Mouse (Mus musculus): ENCODE data around the gene Gm5152. TPM values are rescaled to one million over a fixed set of nuclear protein-coding genes. Genes with fewer than 3 reads are reported as not detected.
"Not testable (repeated sequence)": the region's sequence is repeated elsewhere in the genome, so short reads cannot be mapped to it uniquely, and the experiment has no call there.

Gene Gm5152
- total and polyA plus RNA-seq, 3 experiments, result 0.68 TPM; not detected in 2

DNA sequence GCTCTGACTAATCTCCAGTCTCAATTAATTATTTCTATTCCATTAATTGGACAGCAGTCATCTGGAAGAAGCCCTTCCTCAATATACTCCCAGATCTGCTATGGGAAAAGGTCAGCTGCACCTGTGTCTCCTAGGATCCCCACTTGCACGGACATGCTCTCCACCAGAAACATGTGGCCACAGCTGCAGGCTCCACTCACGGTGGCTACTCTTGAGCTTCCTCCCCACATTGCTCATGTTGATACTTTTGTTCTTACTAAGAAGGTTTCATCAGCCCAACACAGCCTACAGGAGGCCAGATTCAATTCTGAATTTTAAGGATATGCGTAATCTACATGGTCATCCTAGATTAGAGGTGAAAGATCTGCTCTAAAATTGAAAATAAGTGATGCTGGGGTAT lies 5.9 kb downstream of the Gm5152 start:
- H3K27me3 ChIP-seq (replicated peaks); H3K27ac ChIP-seq (ENCODE audit: insufficient read depth, low read depth); H3K36me3 ChIP-seq (replicated peaks in 1 of 2; ENCODE audit: control insufficient read depth in 1 of 2, insufficient read depth in 1 of 2, low read length in 1 of 2); dilution Hi-C loops (cut with MboI; ENCODE audit: extremely low pct_ligation_motif_present, extremely low pct_unique_long_range_greater_than_20kb, low sequenced_read_pairs); H3K9ac ChIP-seq (ENCODE audit: insufficient read depth, low read depth); H3K9me3 ChIP-seq (replicated peaks; ENCODE audit: low read length); DNase-seq (ENCODE audit: extremely low read depth); in situ Hi-C loops (cut with MboI; ENCODE audit: low pct_ligation_motif_present, low pct_unique_long_range_greater_than_20kb, low sequenced_read_pairs); H3K4me1 ChIP-seq (ENCODE audit: control insufficient read depth in 1 of 2, insufficient read depth in 2 of 2); H3K79me2 ChIP-seq (replicated peaks; ENCODE audit: control insufficient read depth, extremely low read depth, insufficient read depth, poor library complexity, severe bottlenecking); H3K4me3 ChIP-seq (replicated peaks in 1 of 3; ENCODE audit: low read depth in 2 of 3, low read length in 2 of 3, poor library complexity in 1 of 3): not testable (repeated sequence)
- H3K4me2 ChIP-seq (ENCODE audit: insufficient read depth, low read depth, poor library complexity, severe bottlenecking), result 0 out of 2 replicates have a peak overlapping the region, but pooled peaks have one; percentile 2
- TF ChIP-seq BHLHE40 (IDR thresholded peaks at IDR 0.05; ENCODE audit: low read depth, low read length), result peak; percentile 45; the same call in 1 of the 2 replicates
- peak; percentile 79 for TF ChIP-seq EP300 (IDR thresholded peaks at IDR 0.05; ENCODE audit: low read length)
- TF ChIP-seq TCF12 (IDR thresholded peaks at IDR 0.05; ENCODE audit: low read depth, low read length), result peak; percentile 89
- peak; percentile 63 for TF ChIP-seq JUN (IDR thresholded peaks at IDR 0.05; ENCODE audit: insufficient read depth, low read depth, low read length)
- TF ChIP-seq CHD2 (IDR thresholded peaks at IDR 0.05; ENCODE audit: low read length), result 0 out of 2 replicates have a peak, but pooled peaks have one; percentile 17
- TF ChIP-seq IRF4 (IDR thresholded peaks at IDR 0.05; ENCODE audit: low read depth, low read length), result peak; percentile 84

DNA sequence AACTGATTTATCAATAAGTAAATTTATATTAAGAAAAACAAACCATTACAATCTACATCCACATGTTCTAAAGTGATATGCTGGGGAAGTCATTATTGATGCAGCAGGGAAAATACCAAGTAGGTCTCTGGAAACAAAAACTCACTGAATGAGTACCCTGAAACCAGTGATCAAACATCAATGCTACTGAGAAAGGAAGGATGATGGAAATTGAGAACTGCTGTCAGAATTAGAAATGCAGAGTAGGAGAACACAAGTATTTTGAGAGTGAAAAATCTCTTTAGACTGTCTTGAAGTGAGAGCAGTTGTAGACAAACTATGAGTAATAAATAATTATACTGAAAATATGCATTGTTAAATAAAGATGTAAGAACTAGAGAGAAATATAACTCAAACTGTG lies 26.0 kb downstream of the Gm5152 start:
- H3K4me1 ChIP-seq (ENCODE audit: control insufficient read depth in 1 of 2, insufficient read depth in 2 of 2), result 0 out of 4 replicates have a peak, but pooled peaks cover 0 to 2% of the 10 kb centered on the region in 2 experiments
- peaks cover 2% of the 10 kb centered on the region for H3K9me3 ChIP-seq (replicated peaks; ENCODE audit: low read length)
- H3K27me3 ChIP-seq (replicated peaks), result no peaks in the 10 kb centered on the region
- in situ Hi-C loops (cut with MboI; ENCODE audit: low pct_ligation_motif_present, low pct_unique_long_range_greater_than_20kb, low sequenced_read_pairs), result no loop called here
- no peaks in the 10 kb centered on the region for H3K79me2 ChIP-seq (replicated peaks; ENCODE audit: control insufficient read depth, extremely low read depth, insufficient read depth, poor library complexity, severe bottlenecking)
- no peak overlapping the region for H3K4me2 ChIP-seq (ENCODE audit: insufficient read depth, low read depth, poor library complexity, severe bottlenecking)
- no peaks in the 10 kb centered on the region for H3K36me3 ChIP-seq (replicated peaks in 1 of 2; ENCODE audit: control insufficient read depth in 1 of 2, insufficient read depth in 1 of 2, low read length in 1 of 2)
- peak; percentile 1 for DNase-seq (ENCODE audit: extremely low read depth)
- no peak overlapping the region for H3K4me3 ChIP-seq (replicated peaks in 1 of 3; ENCODE audit: low read depth in 2 of 3, low read length in 2 of 3, poor library complexity in 1 of 3)
- dilution Hi-C loops (cut with MboI; ENCODE audit: extremely low pct_ligation_motif_present, extremely low pct_unique_long_range_greater_than_20kb, low sequenced_read_pairs), result no loop called here
- H3K27ac ChIP-seq (ENCODE audit: insufficient read depth, low read depth), result no peak overlapping the region
- peak; percentile 96 for TF ChIP-seq MEF2A (IDR thresholded peaks at IDR 0.05; ENCODE audit: borderline replicate concordance, low read depth, low read length)
- no peak for TF ChIP-seq ZMIZ1 (IDR thresholded peaks at IDR 0.05; ENCODE audit: low read depth, low read length)
- peak; percentile 98 for TF ChIP-seq JUN (IDR thresholded peaks at IDR 0.05; ENCODE audit: insufficient read depth, low read depth, low read length)
- peak; percentile 21; the same call in 1 of the 2 replicates for TF ChIP-seq SMC3 (IDR thresholded peaks at IDR 0.05; ENCODE audit: low read depth, low read length)
- TF ChIP-seq TCF12 (IDR thresholded peaks at IDR 0.05; ENCODE audit: low read depth, low read length), result peak; percentile 93
- peak; percentile 63; the same call in 1 of the 2 replicates for TF ChIP-seq MYC (IDR thresholded peaks at IDR 0.05; ENCODE audit: low read depth, low read length)
- no peak for TF ChIP-seq USF1 (IDR thresholded peaks at IDR 0.05; ENCODE audit: low read depth, low read length)
- peak; percentile 82 for TF ChIP-seq ETS1 (conservative IDR thresholded peaks at IDR 0.05; ENCODE audit: low read depth, low read length)
- TF ChIP-seq ZNF384 (IDR thresholded peaks at IDR 0.05; ENCODE audit: low read depth, low read length), result peak; percentile 40; the same call in 1 of the 2 replicates
- TF ChIP-seq RAD21 (IDR thresholded peaks at IDR 0.05; ENCODE audit: low read depth, low read length), result peak; percentile 0
- TF ChIP-seq ZC3H11A (IDR thresholded peaks at IDR 0.05; ENCODE audit: low read depth, low read length), result no peak
- peak; percentile 88 for TF ChIP-seq RCOR1 (conservative IDR thresholded peaks at IDR 0.05; ENCODE audit: low read depth, low read length)
- TF ChIP-seq NRF1 (IDR thresholded peaks at IDR 0.05; ENCODE audit: low read depth, low read length), result no peak
- TF ChIP-seq ZKSCAN1 (IDR thresholded peaks at IDR 0.05; ENCODE audit: borderline replicate concordance, low read depth, low read length), result no peak
- TF ChIP-seq MAFK (IDR thresholded peaks at IDR 0.05; ENCODE audit: insufficient replicate concordance, low read length), result peak; percentile 78; the same call in 1 of the 2 replicates
- peak; percentile 98 for TF ChIP-seq JUND (conservative IDR thresholded peaks at IDR 0.05; ENCODE audit: low read depth, low read length)
- no peak for TF ChIP-seq USF2 (conservative IDR thresholded peaks at IDR 0.05; ENCODE audit: low read depth, low read length)
- peak; percentile 81 for TF ChIP-seq BHLHE40 (IDR thresholded peaks at IDR 0.05; ENCODE audit: low read depth, low read length)
- TF ChIP-seq MAZ (IDR thresholded peaks at IDR 0.05; ENCODE audit: low read depth, low read length), result no peak
- no peak for TF ChIP-seq PAX5 (IDR thresholded peaks at IDR 0.05; ENCODE audit: low read length)
- peak; percentile 85 for TF ChIP-seq CHD2 (IDR thresholded peaks at IDR 0.05; ENCODE audit: low read length)
- peak; percentile 35; the same call in 1 of the 2 replicates for TF ChIP-seq MAX (IDR thresholded peaks at IDR 0.05; ENCODE audit: low read length)
- TF ChIP-seq CHD1 (IDR thresholded peaks at IDR 0.05; ENCODE audit: low read depth, low read length), result no peak
- peak; percentile 99 for TF ChIP-seq EP300 (IDR thresholded peaks at IDR 0.05; ENCODE audit: low read length)
- peak; percentile 99 for TF ChIP-seq IRF4 (IDR thresholded peaks at IDR 0.05; ENCODE audit: low read depth, low read length)
- 0 out of 2 replicates have a peak, but pooled peaks have one; percentile 56 for TF ChIP-seq E2F4 (IDR thresholded peaks at IDR 0.05; ENCODE audit: insufficient replicate concordance, low read depth, low read length)
- TF ChIP-seq SIN3A (IDR thresholded peaks at IDR 0.05; ENCODE audit: low read length), result 0 out of 2 replicates have a peak, but pooled peaks have one; percentile 26
- TF ChIP-seq GABPA (IDR thresholded peaks at IDR 0.05; ENCODE audit: insufficient replicate concordance, low read depth, low read length), result no peak
- no peak overlapping the region for H3K9ac ChIP-seq (ENCODE audit: insufficient read depth, low read depth)
